Mouse (Mus musculus) hindbrain, embryonic 14.5 days (tissue): Measurements from ENCODE around the gene Fam19a1. TPM values are rescaled to one million over a fixed set of nuclear protein-coding genes. Genes with fewer than 3 reads are reported as not detected.
"Not testable (repeated sequence)": the region's sequence is repeated elsewhere in the genome, so short reads cannot be mapped to it uniquely, and the experiment has no call there.

ENCODE experiments used
- ATAC-seq: fragments of 200-750 bp; cut with Nextera tagmentation; 2 replicates; pipeline ENCODE4 v1.8.0; 2017; ENCODE audit warnings: moderate number of reproducible peaks, mild to moderate bottlenecking, moderate TSS enrichment, moderate library complexity; ENCODE audit not compliant: low FRiP score
- DNase-seq: peaks from one replicate; pipeline ENCODE4 v3.0.0-alpha.2; 2015; ENCODE audit warnings: low spot score
- H3K27ac ChIP-seq: fragments of 300-500 bp; sonication (generic); 2 replicates; pipeline ENCODE4 v1.5.1; 2014; ENCODE audit warnings: mild to moderate bottlenecking, moderate library complexity
- H3K27me3 ChIP-seq: fragments of 300-500 bp; sonication (generic); 2 replicates; pipeline ENCODE4 v1.6.1; 2014; ENCODE audit warnings: mild to moderate bottlenecking, low read length, mixed read lengths; ENCODE audit not compliant: control insufficient read depth, insufficient read depth
- H3K36me3 ChIP-seq: fragments of 300-500 bp; sonication (generic); replicated peaks from 2 replicates; pipeline ENCODE4 v1.6.1; 2014; ENCODE audit not compliant: control insufficient read depth, insufficient read depth
- H3K4me1 ChIP-seq: fragments of 300-500 bp; sonication (generic); replicated peaks from 2 replicates; pipeline ENCODE4 v1.6.1; 2014; ENCODE audit warnings: antibody characterized with exemption, low read length, mixed read lengths; ENCODE audit not compliant: control insufficient read depth, insufficient read depth
- H3K4me2 ChIP-seq: fragments of 300-500 bp; sonication (generic); replicated peaks from 2 replicates; pipeline ENCODE4 v1.6.1; 2014; ENCODE audit warnings: mild to moderate bottlenecking, moderate library complexity
- H3K4me3 ChIP-seq: fragments of 300-500 bp; sonication (generic); replicated peaks from 2 replicates; pipeline ENCODE4 v1.5.1; 2014; ENCODE audit warnings: mild to moderate bottlenecking, low read length
- H3K9ac ChIP-seq: fragments of 300-500 bp; sonication (generic); 2 replicates; pipeline ENCODE4 v1.6.1; 2014
- H3K9me3 ChIP-seq: fragments of 300-500 bp; sonication (generic); 2 replicates; pipeline ENCODE4 v1.6.1; 2016; ENCODE audit warnings: low read length; ENCODE audit not compliant: control insufficient read depth
- WGBS: fragments of 180-500 bp; shearing (Covaris S2); extraction: QIAGEN DNeasy Blood & Tissue Kit; methylation state at CpG from one replicate; pipeline ENCODE4 v1.1.7; 2014; 5-methylcytosine and 5-hydroxymethylcytosine counted together
- polyA plus RNA-seq: library from polyadenylated mRNA; unstranded; fragments of >200 nt; fragmentation: Nextera tagmentation; extraction: Ambion mirVana; gene quantifications from 2 replicates; pipeline ENCODE4 v1.2.1, GENCODE M21; 2014

Gene Fam19a1
- polyA plus RNA-seq, 1 experiment from 2014 or later = 22.8 TPM

- not testable (repeated sequence) for DNase-seq, H3K9ac ChIP-seq, H3K27ac ChIP-seq, H3K27me3 ChIP-seq, H3K4me2 ChIP-seq, H3K36me3 ChIP-seq, H3K4me3 ChIP-seq, H3K4me1 ChIP-seq, H3K9me3 ChIP-seq, ATAC-seq
- 89% methylated on average over 2 of the region's 2 CpGs for WGBS
Measured at GRCm38 (mm10) chr6:96198991-96199390, 86.0 kb downstream of the Fam19a1 start.

- 98% methylated on average over 2 of the region's 2 CpGs for WGBS
- ATAC-seq (no peak), DNase-seq (no peak)
- H3K4me3 ChIP-seq = no peak overlapping the region
- H3K9me3 ChIP-seq = 0 out of 2 replicates have a peak, but pooled peaks cover 5% of the 10 kb centered on the region
- H3K27me3 ChIP-seq = no peaks in the 10 kb centered on the region
- no peaks in the 10 kb centered on the region for H3K4me1 ChIP-seq
- no peaks in the 10 kb centered on the region for H3K36me3 ChIP-seq
- H3K4me2 ChIP-seq = no peak overlapping the region
- no peak overlapping the region for H3K9ac ChIP-seq
- no peak overlapping the region for H3K27ac ChIP-seq
Measured at GRCm38 (mm10) chr6:96205395-96205794, 92.4 kb downstream of the Fam19a1 start.

DNA sequence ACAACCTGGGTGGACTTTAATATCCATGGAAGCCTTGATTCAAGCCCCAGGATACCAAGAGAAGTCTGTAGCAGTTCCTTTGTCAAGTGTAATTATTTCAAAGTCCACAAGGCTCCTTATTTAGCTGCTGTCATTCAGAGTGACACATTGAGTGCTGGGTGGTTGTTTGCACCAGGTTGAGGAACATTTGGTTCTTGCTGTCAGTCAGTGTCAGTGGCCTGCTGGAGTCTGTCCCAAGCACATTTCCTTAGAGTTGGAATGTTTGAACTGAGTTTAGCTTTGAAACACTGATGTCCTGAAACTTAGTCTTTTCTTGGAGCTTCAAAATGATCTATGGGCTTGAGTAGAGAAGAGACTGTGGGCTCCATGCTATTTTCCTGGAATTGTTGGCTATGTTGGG is 121.9 kb downstream of the Fam19a1 start:
- no peak overlapping the region for H3K9ac ChIP-seq
- H3K9me3 ChIP-seq = no peaks in the 10 kb centered on the region; the same call in 1 of the 2 replicates
- ATAC-seq (no peak), DNase-seq (no peak)
- H3K4me3 ChIP-seq = no peak overlapping the region
- H3K36me3 ChIP-seq = no peaks in the 10 kb centered on the region
- no peak overlapping the region for H3K4me2 ChIP-seq
- no peaks in the 10 kb centered on the region for H3K4me1 ChIP-seq
- H3K27me3 ChIP-seq = no peaks in the 10 kb centered on the region
- no peak overlapping the region for H3K27ac ChIP-seq

DNA sequence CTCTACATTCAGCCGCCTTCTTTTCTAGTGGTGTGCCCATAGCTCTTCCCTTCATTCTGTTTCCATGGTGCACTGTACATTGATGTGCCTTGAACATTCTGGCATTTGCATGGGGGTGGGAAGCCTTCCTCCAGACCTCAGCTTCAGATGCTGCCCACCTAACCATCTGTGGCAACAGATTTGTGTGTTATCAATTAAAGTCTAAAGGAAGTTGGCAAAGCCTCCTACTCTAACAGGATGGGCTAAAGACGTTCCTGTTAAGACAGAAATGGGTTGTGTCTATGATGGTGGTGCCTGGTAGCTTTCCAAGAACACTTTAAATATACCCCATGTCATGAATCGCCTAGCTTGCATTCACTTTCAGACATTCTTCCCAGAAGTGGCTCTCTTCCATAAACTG is 131.4 kb downstream of the Fam19a1 start:
- DNase-seq (no peak), ATAC-seq (no peak)
- WGBS = 85% methylated on average over 3 of the region's 3 CpGs
- Histone ChIP-seq H3K36me3 (no peaks in the 10 kb centered on the region), H3K27ac (no peak overlapping the region), H3K9me3 (no peaks in the 10 kb centered on the region), H3K27me3 (no peaks in the 10 kb centered on the region), H3K4me3 (no peak overlapping the region), H3K4me1 (no peaks in the 10 kb centered on the region), H3K4me2 (no peak overlapping the region), H3K9ac (no peak overlapping the region)

- H3K4me3 ChIP-seq = no peak overlapping the region
- no peaks in the 10 kb centered on the region for H3K9me3 ChIP-seq
- DNase-seq (no peak), ATAC-seq (no peak)
- WGBS = 74% methylated on average over 3 of the region's 3 CpGs
- no peaks in the 10 kb centered on the region for H3K36me3 ChIP-seq
- H3K4me1 ChIP-seq = no peaks in the 10 kb centered on the region
- no peaks in the 10 kb centered on the region for H3K27me3 ChIP-seq
- no peak overlapping the region for H3K9ac ChIP-seq
- H3K4me2 ChIP-seq = no peak overlapping the region
- H3K27ac ChIP-seq = no peak overlapping the region
Measured at GRCm38 (mm10) chr6:96252001-96252400, 139.0 kb downstream of the Fam19a1 start.

DNA sequence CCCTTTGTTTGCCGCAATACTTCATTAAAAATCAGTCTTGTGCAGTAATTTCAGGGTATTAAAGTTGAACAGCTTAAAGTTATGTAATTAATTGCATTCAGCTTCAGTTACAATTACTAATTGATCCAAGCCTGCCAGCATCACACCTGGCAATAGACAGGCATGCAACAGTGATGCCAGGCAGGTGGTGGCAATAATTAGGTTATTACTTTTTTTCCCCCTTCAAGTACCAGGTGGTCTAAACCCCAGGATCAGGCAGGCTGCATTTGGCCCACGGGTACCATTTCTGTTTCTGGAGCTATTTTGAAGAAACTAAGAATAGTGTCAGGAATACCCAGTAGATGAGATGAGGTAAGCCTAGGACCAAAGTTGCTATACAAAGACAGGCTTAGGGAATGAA is 141.9 kb downstream of the Fam19a1 start:
- no peak for ATAC-seq
- no peaks in the 10 kb centered on the region for H3K27me3 ChIP-seq
- H3K9me3 ChIP-seq = no peaks in the 10 kb centered on the region
- no peak overlapping the region for H3K4me3 ChIP-seq
- no peak overlapping the region for H3K27ac ChIP-seq
- no peaks in the 10 kb centered on the region for H3K36me3 ChIP-seq
- H3K4me2 ChIP-seq = no peak overlapping the region
- DNase-seq = no peak
- WGBS = 76% methylated on average over 2 of the region's 2 CpGs
- no peak overlapping the region for H3K9ac ChIP-seq
- no peaks in the 10 kb centered on the region for H3K4me1 ChIP-seq

DNA sequence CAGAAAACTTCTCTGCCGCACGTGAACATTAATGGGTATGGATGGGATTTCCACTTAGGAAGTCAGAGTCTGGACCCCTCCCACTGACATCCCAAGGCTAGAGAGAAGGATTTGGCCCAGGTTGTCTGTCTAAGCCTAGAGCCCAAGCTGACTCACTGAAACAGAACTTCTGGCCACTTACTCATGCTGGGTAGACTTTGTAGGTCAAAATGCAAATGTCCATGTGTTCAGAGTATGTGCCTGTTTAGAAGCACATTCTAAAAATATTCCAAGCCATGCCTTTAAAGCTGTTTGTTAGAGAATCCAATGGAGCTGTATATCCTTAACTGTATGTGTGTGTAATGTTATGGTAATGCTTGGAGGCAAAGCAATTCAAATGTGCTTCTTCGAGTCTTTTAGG is 145.7 kb downstream of the Fam19a1 start:
- no peak for DNase-seq
- ATAC-seq = no peak
- no peak overlapping the region for H3K9ac ChIP-seq
- H3K4me3 ChIP-seq = no peak overlapping the region
- no peaks in the 10 kb centered on the region for H3K36me3 ChIP-seq
- H3K4me2 ChIP-seq = no peak overlapping the region
- H3K27me3 ChIP-seq = no peaks in the 10 kb centered on the region
- H3K9me3 ChIP-seq = no peaks in the 10 kb centered on the region
- no peak overlapping the region for H3K27ac ChIP-seq
- WGBS = 94% methylated on average over 3 of the region's 3 CpGs
- H3K4me1 ChIP-seq = no peaks in the 10 kb centered on the region

GRCm38 (mm10) chr6:96266456-96266855 is 153.5 kb downstream of the Fam19a1 start:
- no peak for DNase-seq
- WGBS = 88% methylated on average over 4 of the region's 4 CpGs
- no peak overlapping the region for H3K4me2 ChIP-seq
- H3K27me3 ChIP-seq = no peaks in the 10 kb centered on the region
- ATAC-seq = no peak
- no peak overlapping the region for H3K27ac ChIP-seq
- H3K9me3 ChIP-seq = no peaks in the 10 kb centered on the region
- H3K4me1 ChIP-seq = no peaks in the 10 kb centered on the region
- H3K36me3 ChIP-seq = no peaks in the 10 kb centered on the region
- H3K9ac ChIP-seq = no peak overlapping the region
- no peak overlapping the region for H3K4me3 ChIP-seq

GRCm38 (mm10) chr6:96268788-96269187 is 155.8 kb downstream of the Fam19a1 start:
- Histone ChIP-seq H3K9ac (no peak overlapping the region), H3K4me2 (no peak overlapping the region), H3K27me3 (no peaks in the 10 kb centered on the region), H3K27ac (no peak overlapping the region), H3K9me3 (no peaks in the 10 kb centered on the region), H3K4me3 (no peak overlapping the region), H3K36me3 (no peaks in the 10 kb centered on the region), H3K4me1 (no peaks in the 10 kb centered on the region)
- ATAC-seq = no peak
- DNase-seq = no peak

DNA sequence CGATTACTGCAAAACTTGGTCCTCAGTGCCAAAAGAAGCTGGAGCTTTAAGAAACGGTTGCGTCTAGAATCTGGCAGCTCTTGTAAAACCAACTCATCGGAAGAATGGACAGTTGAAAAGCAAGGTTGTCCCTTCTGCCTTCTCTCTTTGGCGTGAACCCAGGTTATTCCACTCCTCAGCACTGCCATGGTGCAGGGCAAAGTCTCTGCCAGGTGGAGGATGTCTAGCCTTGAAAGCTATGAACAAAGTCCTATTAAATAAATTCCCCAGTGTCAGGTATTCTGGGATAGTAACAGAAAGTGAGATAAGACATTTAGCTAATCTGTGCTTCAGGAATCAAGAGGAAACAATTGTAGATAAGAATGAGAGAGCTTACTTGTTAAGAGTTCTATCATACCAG is 157.5 kb downstream of the Fam19a1 start:
- no peaks in the 10 kb centered on the region for H3K9me3 ChIP-seq
- WGBS = 94% methylated on average over 5 of the region's 5 CpGs

More for the DNA sequence above, 157.5 kb downstream of the Fam19a1 start:
- DNase-seq (no peak), ATAC-seq (no peak)
- Histone ChIP-seq H3K4me3 (no peak overlapping the region), H3K9ac (no peak overlapping the region), H3K36me3 (no peaks in the 10 kb centered on the region), H3K27ac (no peak overlapping the region), H3K4me1 (no peaks in the 10 kb centered on the region), H3K4me2 (no peak overlapping the region), H3K27me3 (no peaks in the 10 kb centered on the region)
